Mouse (Mus musculus): ENCODE data around the gene Pramel6. TPM values are rescaled to one million over a fixed set of nuclear protein-coding genes. Genes with fewer than 3 reads are reported as not detected.
"Not testable (repeated sequence)": the region's sequence is repeated elsewhere in the genome, so short reads cannot be mapped to it uniquely, and the experiment has no call there.

Pramel6 gene
- polyA plus RNA-seq (2015; fragmentation: Nextera tagmentation; extraction: Ambion mirVana) = not detected in 2 replicates

DNA sequence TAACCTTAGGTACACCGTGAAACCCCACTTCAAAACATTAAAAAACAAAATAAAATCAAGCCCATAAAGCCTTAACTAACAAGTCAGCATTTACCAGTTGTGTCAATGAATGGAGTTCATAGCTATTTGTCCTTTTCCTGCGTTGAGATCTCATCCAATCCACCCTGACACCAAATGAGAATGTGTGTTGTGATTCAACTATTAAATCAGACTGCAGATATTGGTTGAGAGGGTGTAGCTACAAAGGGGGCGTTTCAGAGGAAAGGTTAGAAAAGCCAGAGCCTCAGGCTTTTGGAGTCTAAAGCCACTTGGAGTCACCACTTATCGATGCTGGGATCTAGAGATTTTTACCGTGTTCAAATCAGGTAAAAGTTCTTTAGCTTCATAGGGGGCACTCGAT lies at the start of gene Pramel6:
Pramel6 (plus strand) TSS at position 301 of the 400 bp plus-strand sequence.
- Histone ChIP-seq H3K4me3 (ENCODE audit: low read depth, low read length) (no peak within 1 kb of the TSS), H3K9ac (replicated peaks; ENCODE audit: low read depth) (no peak within 1 kb of the TSS), H3K27me3 (replicated peaks; ENCODE audit: insufficient read depth, low read length) (no peaks in the 10 kb centered on the region), H3K36me3 (ENCODE audit: insufficient read depth, low read length) (no peaks in the 10 kb centered on the region), H3K4me1 (ENCODE audit: insufficient read depth, low read depth, low read length) (no peaks in the 10 kb centered on the region), H3K4me2 (replicated peaks; ENCODE audit: low read depth, low read length) (no peak within 1 kb of the TSS), H3K27ac (ENCODE audit: low read length) (no peak within 1 kb of the TSS), H3K9me3 (ENCODE audit: low read length) (peaks cover 4% of the 10 kb centered on the region; the same call in 1 of the 2 replicates)
- ATAC-seq = no peak
- WGBS = 83% methylated on average over 6 of the region's 6 CpGs
- TF ChIP-seq CTCF (IDR thresholded peaks at IDR 0.05) (no peak), EP300 (IDR thresholded peaks at IDR 0.05) (no peak)
- DNase-seq (ENCODE audit: low spot score) = no peak

DNA sequence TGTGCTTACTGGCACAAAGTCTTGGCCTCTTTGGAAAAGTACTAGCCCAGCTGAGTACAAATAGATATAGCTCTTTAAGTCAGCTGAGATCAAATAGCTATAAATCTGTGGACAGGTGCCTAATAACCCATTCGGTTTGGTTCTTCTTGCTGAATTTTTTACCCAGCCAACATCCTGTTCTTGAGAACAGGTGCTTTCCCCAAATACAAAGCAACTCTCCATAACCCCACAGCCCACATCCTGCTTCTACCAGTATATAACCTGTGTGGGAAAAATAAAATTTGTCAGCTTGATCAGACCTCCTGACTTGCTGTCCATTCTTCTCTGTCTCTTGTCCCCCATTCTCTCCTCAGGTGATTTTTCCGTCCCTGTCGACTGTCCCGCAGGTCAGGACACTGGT lies 44.6 kb upstream of the Pramel6 start:
- ATAC-seq = no peak

DNA sequence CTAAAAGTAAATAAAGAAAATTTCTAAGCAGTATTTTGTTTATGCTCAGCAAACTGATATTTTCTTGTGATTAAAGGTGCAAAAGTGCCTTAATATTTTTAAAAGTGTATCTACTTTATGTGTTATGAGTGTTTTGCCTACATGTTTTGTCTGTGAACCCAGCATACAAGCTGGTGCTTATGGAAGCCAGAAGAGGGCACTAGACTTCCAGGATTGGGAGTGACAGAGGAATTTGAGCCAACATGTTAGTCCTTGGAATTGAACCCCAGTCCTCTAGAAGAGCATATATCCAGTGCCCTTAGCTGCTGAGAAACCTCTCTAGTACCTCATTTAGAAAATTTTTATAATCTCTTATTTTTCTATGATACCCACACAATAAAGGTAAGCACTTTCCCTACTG lies 26.2 kb upstream of the Pramel6 start:
- no peak for DNase-seq (ENCODE audit: low spot score)
- TF ChIP-seq CTCF (IDR thresholded peaks at IDR 0.05) = no peak
- no peak for TF ChIP-seq EP300 (IDR thresholded peaks at IDR 0.05)
- Histone ChIP-seq H3K4me2 (replicated peaks; ENCODE audit: low read depth, low read length) (no peak overlapping the region), H3K9ac (replicated peaks; ENCODE audit: low read depth) (no peak overlapping the region), H3K27ac (ENCODE audit: low read length) (no peak overlapping the region), H3K27me3 (replicated peaks; ENCODE audit: insufficient read depth, low read length) (no peaks in the 10 kb centered on the region), H3K4me1 (ENCODE audit: insufficient read depth, low read depth, low read length) (no peaks in the 10 kb centered on the region), H3K9me3 (ENCODE audit: low read length) (no peaks in the 10 kb centered on the region), H3K4me3 (ENCODE audit: low read depth, low read length) (no peak overlapping the region), H3K36me3 (ENCODE audit: insufficient read depth, low read length) (no peaks in the 10 kb centered on the region)
- ATAC-seq = no peak

More for the DNA sequence above, 44.6 kb upstream of the Pramel6 start:
- Histone ChIP-seq H3K9ac (replicated peaks; ENCODE audit: low read depth) (no peak overlapping the region), H3K27ac (ENCODE audit: low read length) (no peak overlapping the region), H3K4me3 (ENCODE audit: low read depth, low read length) (no peak overlapping the region), H3K4me2 (replicated peaks; ENCODE audit: low read depth, low read length) (no peak overlapping the region), H3K9me3 (ENCODE audit: low read length) (no peaks in the 10 kb centered on the region), H3K27me3 (replicated peaks; ENCODE audit: insufficient read depth, low read length) (no peaks in the 10 kb centered on the region), H3K4me1 (ENCODE audit: insufficient read depth, low read depth, low read length) (no peaks in the 10 kb centered on the region), H3K36me3 (ENCODE audit: insufficient read depth, low read length) (no peaks in the 10 kb centered on the region)
- DNase-seq (ENCODE audit: low spot score) = no peak
- TF ChIP-seq EP300 (IDR thresholded peaks at IDR 0.05) (no peak), CTCF (IDR thresholded peaks at IDR 0.05) (no peak)
- WGBS = 80% methylated on average over 4 of the region's 4 CpGs

DNA sequence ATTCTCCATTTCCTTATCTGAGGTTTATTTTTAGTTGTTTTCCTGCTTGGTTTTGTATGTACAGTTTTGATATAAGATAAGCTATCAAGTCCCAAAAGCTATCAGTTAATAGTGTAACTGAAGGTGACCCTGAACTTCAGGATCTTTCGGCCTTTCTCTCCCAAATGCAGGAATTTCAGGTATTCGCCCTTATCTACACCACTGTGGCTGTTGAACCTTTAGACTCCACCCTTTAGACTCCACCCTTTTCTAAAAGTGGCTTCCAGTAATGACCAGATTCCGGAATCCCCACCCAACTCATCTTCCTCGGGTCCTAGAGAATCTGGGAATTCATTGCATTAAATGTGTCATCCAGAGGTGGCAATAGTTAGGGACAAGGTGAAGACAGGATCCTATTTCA lies 25.2 kb upstream of the Pramel6 start:
- TF ChIP-seq EP300 (IDR thresholded peaks at IDR 0.05) (no peak), CTCF (IDR thresholded peaks at IDR 0.05) (no peak)
- H3K27me3 ChIP-seq (replicated peaks; ENCODE audit: insufficient read depth, low read length) = no peaks in the 10 kb centered on the region
- ATAC-seq (no peak), DNase-seq (ENCODE audit: low spot score) (no peak)
- H3K4me1 ChIP-seq (ENCODE audit: insufficient read depth, low read depth, low read length) = no peaks in the 10 kb centered on the region
- no peaks in the 10 kb centered on the region for H3K36me3 ChIP-seq (ENCODE audit: insufficient read depth, low read length)
- no peak overlapping the region for H3K9ac ChIP-seq (replicated peaks; ENCODE audit: low read depth)
- WGBS = 75% methylated on average over 4 of the region's 4 CpGs
- H3K27ac ChIP-seq (ENCODE audit: low read length) = no peak overlapping the region
- H3K4me2 ChIP-seq (replicated peaks; ENCODE audit: low read depth, low read length) = no peak overlapping the region
- H3K9me3 ChIP-seq (ENCODE audit: low read length) = no peaks in the 10 kb centered on the region
- no peak overlapping the region for H3K4me3 ChIP-seq (ENCODE audit: low read depth, low read length)

DNA sequence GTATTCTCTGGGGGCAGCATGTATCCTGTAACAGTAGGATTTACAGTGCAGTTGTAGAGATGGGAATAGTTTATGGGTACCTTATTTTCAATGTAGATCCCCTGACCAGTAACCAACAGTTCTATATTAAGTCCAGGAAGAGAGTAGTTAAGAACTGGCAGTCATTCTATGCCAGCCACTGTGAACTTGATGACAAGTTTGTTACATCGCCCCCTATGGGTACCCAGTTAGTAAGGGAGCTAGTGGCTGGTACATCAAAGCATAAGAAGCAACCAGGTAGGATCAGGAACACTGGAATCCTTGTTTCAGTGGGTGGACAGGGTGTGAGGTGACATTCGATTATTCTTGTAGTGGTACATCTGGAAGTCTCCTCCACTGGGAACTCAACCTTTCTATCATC lies 24.1 kb upstream of the Pramel6 start:
- no peak for TF ChIP-seq EP300 (IDR thresholded peaks at IDR 0.05)
- TF ChIP-seq CTCF (IDR thresholded peaks at IDR 0.05) = no peak
- 63% methylated on average over 2 of the region's 2 CpGs for WGBS
- DNase-seq (ENCODE audit: low spot score) (no peak), ATAC-seq (no peak)
- Histone ChIP-seq H3K27me3 (replicated peaks; ENCODE audit: insufficient read depth, low read length) (no peaks in the 10 kb centered on the region), H3K27ac (ENCODE audit: low read length) (no peak overlapping the region), H3K36me3 (ENCODE audit: insufficient read depth, low read length) (no peaks in the 10 kb centered on the region), H3K9me3 (ENCODE audit: low read length) (no peaks in the 10 kb centered on the region), H3K9ac (replicated peaks; ENCODE audit: low read depth) (no peak overlapping the region), H3K4me2 (replicated peaks; ENCODE audit: low read depth, low read length) (no peak overlapping the region), H3K4me3 (ENCODE audit: low read depth, low read length) (no peak overlapping the region), H3K4me1 (ENCODE audit: insufficient read depth, low read depth, low read length) (no peaks in the 10 kb centered on the region)

DNA sequence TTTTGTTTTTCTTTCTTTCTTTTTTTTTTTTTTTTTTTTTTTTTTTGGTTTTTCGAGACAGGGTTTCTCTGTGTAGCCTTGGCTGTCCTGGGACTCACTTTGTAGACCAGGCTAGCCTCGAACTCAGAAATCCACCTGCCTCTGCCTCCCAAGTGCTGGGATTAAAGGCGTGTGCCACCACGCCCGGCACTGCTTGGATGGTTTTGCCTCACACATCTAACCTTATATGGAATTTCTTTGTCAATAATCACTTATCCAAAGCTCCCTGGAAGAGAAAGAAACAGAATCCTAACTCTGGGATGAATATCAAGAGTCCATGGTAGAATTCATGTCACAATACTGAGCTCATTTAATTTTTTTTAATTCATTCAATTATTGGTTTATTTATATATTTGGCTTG lies 9.4 kb upstream of the Pramel6 start, which contains the start of gene Pramel7:
Pramel7 (minus strand) TSS at position 101 of the 400 bp plus-strand sequence.
- not testable (repeated sequence) for ATAC-seq; H3K9ac ChIP-seq (replicated peaks; ENCODE audit: low read depth); H3K27me3 ChIP-seq (replicated peaks; ENCODE audit: insufficient read depth, low read length); H3K27ac ChIP-seq (ENCODE audit: low read length); H3K4me2 ChIP-seq (replicated peaks; ENCODE audit: low read depth, low read length); DNase-seq (ENCODE audit: low spot score); H3K4me1 ChIP-seq (ENCODE audit: insufficient read depth, low read depth, low read length); H3K4me3 ChIP-seq (ENCODE audit: low read depth, low read length); H3K36me3 ChIP-seq (ENCODE audit: insufficient read depth, low read length); H3K9me3 ChIP-seq (ENCODE audit: low read length)
- 86% methylated on average over 3 of the region's 5 CpGs for WGBS

DNA sequence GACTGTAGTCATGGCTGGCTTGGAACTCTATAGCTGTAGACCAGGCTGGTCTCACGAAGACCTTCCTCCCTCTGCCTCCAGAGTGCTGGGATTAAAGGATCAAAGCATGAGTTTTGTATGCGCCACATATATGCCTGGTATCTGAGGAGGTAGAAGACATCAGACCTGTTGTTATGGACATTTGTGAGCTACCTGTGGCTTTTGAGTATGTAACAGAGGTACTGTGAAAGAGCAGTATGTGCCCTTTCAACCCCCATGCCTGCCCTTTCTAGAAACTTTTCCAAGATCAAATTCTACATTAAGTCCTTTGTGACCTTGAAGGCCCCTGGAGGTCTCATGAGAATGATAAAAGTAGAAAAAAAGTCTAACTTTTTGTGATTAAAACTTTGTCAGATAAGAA lies 8.7 kb downstream of the Pramel6 start:
- WGBS = 79% methylated on average over 2 of the region's 2 CpGs
- no peak for TF ChIP-seq CTCF (IDR thresholded peaks at IDR 0.05)
- TF ChIP-seq EP300 (IDR thresholded peaks at IDR 0.05) = no peak

More for the DNA sequence above, 8.7 kb downstream of the Pramel6 start:
- H3K9ac ChIP-seq (replicated peaks; ENCODE audit: low read depth) = no peak overlapping the region
- H3K4me3 ChIP-seq (ENCODE audit: low read depth, low read length) = no peak overlapping the region
- H3K9me3 ChIP-seq (ENCODE audit: low read length) = no peaks in the 10 kb centered on the region
- no peaks in the 10 kb centered on the region for H3K27me3 ChIP-seq (replicated peaks; ENCODE audit: insufficient read depth, low read length)
- H3K4me1 ChIP-seq (ENCODE audit: insufficient read depth, low read depth, low read length) = no peaks in the 10 kb centered on the region
- H3K27ac ChIP-seq (ENCODE audit: low read length) = no peak overlapping the region
- no peak for ATAC-seq
- DNase-seq (ENCODE audit: low spot score) = no peak
- no peak overlapping the region for H3K4me2 ChIP-seq (replicated peaks; ENCODE audit: low read depth, low read length)
- H3K36me3 ChIP-seq (ENCODE audit: insufficient read depth, low read length) = no peaks in the 10 kb centered on the region
